Mouse (Mus musculus) E14TG2a.4 (cell line): Measurements from ENCODE around the gene Atraid.

ENCODE experiments used
- CTCF ChIP-seq: conservative IDR thresholded peaks from 2 replicates; pipeline ENCODE4 v1.5.1; 2014; ENCODE audit warnings: low read length
- NANOG ChIP-seq: IDR thresholded peaks from 2 replicates; pipeline ENCODE4 v1.6.1; 2014; ENCODE audit warnings: borderline replicate concordance, low read length, mixed read lengths
- POU5F1 ChIP-seq: IDR thresholded peaks from 2 replicates; pipeline ENCODE4 v1.6.1; 2014; ENCODE audit warnings: low read length, borderline replicate concordance

DNA sequence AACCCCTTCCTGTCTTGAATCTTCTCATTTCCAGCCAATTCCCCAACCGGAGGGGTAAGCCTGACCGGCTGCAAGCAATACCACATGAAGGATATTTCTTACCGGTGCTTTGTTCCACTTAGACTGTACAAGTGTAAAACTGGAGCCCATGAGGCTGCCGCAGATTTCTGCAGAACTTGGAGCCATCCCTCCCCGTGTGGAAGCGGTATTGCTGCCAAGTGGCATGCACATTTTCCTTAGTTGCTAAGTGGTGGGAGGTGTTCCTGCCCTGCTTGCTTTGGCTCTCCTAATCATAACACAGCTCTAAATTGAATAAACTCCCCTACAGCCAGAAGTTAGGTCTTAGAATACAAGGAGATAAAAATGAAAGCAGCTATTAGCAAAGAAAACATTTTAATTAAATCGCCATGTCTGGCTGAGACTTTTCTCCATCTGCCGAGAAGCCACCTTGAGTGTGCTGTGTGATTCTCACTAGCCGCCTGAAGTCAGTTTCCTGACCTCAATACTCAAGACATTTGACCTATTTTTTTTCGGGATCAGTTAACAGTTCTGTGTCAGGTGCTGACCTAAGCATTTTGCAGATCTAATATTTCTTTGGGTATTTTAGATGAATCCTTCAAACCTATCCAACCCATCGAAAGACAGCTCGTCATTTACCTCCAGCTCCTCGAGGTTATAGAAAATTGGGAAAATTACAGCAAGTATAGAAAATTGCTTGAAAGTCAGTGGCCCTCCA, 32.1 kb downstream of the Atraid start:
- TF ChIP-seq CTCF (no peak), POU5F1 (no peak), NANOG (no peak)
